Mouse (Mus musculus): ENCODE data around the gene Gm20388. TPM values are rescaled to one million over a fixed set of nuclear protein-coding genes. Genes with fewer than 3 reads are reported as not detected.
A peak's percentile ranks its signal among the peaks of the same experiment; 100 is the strongest.

Gm20388 gene
- total and polyA plus RNA-seq, 2 experiments from 2014 or later, result 17.3 TPM; not detected in 1

GRCm38 (mm10) chr8:121573275-121573674 is 1662.6 kb downstream of the Gm20388 start:
- H3K27me3 ChIP-seq (ENCODE audit: control insufficient read depth, insufficient read depth, low read length), result no peaks in the 10 kb centered on the region
- no peak overlapping the region for H3K4me2 ChIP-seq (ENCODE audit: low read depth, low read length)
- H3K4me1 ChIP-seq (ENCODE audit: control insufficient read depth, insufficient read depth), result peaks cover 22% of the 10 kb centered on the region
- no peak for TF ChIP-seq EP300 (IDR thresholded peaks at IDR 0.05; ENCODE audit: low read depth)
- TF ChIP-seq CTCF (IDR thresholded peaks at IDR 0.05; ENCODE audit: low read depth), result no peak
- DNase-seq (ENCODE audit: low spot score), result peak; percentile 46
- H3K27ac ChIP-seq (ENCODE audit: low read depth), result peak overlapping the region; percentile 19; the same call in 1 of the 2 replicates
- no peaks in the 10 kb centered on the region for H3K36me3 ChIP-seq (replicated peaks; ENCODE audit: control insufficient read depth, insufficient read depth, low read length)
- no peak overlapping the region for H3K4me3 ChIP-seq (ENCODE audit: low read depth, low read length)
- 17% methylated on average over 3 of the region's 3 CpGs for WGBS
- H3K9me3 ChIP-seq (replicated peaks; ENCODE audit: control insufficient read depth, low read length), result no peaks in the 10 kb centered on the region
- ATAC-seq (ENCODE audit: insufficient read depth, low read depth), result peak; percentile 66
- H3K9ac ChIP-seq (replicated peaks; ENCODE audit: low read depth, low read length), result no peak overlapping the region

- Histone ChIP-seq H3K9ac (replicated peaks; ENCODE audit: low read depth, low read length) (no peak overlapping the region), H3K9me3 (replicated peaks; ENCODE audit: control insufficient read depth, low read length) (no peaks in the 10 kb centered on the region), H3K4me1 (ENCODE audit: control insufficient read depth, insufficient read depth) (peaks cover 22% of the 10 kb centered on the region), H3K4me2 (ENCODE audit: low read depth, low read length) (no peak overlapping the region), H3K4me3 (ENCODE audit: low read depth, low read length) (no peak overlapping the region), H3K27ac (ENCODE audit: low read depth) (no peak overlapping the region), H3K36me3 (replicated peaks; ENCODE audit: control insufficient read depth, insufficient read depth, low read length) (no peaks in the 10 kb centered on the region), H3K27me3 (ENCODE audit: control insufficient read depth, insufficient read depth, low read length) (no peaks in the 10 kb centered on the region)
- DNase-seq (ENCODE audit: low spot score) (no peak), ATAC-seq (ENCODE audit: insufficient read depth, low read depth) (no peak)
- 82% methylated on average over 3 of the region's 3 CpGs for WGBS
- TF ChIP-seq EP300 (IDR thresholded peaks at IDR 0.05; ENCODE audit: low read depth), result no peak
- no peak for TF ChIP-seq CTCF (IDR thresholded peaks at IDR 0.05; ENCODE audit: low read depth)
These were observed 1665.0 kb downstream of the Gm20388 start for GRCm38 (mm10) chr8:121575661-121576060.

GRCm38 (mm10) chr8:121577751-121578675 is 1667.4 kb downstream of the Gm20388 start:
- no peaks in the 10 kb centered on the region for H3K36me3 ChIP-seq (replicated peaks; ENCODE audit: control insufficient read depth, insufficient read depth, low read length)
- WGBS, result 3% methylated on average over 40 of the region's 44 CpGs
- H3K4me2 ChIP-seq (ENCODE audit: low read depth, low read length), result peak overlapping the region; percentile 91
- DNase-seq (ENCODE audit: low spot score) (no peak), ATAC-seq (ENCODE audit: insufficient read depth, low read depth) (peak; percentile 1; the same call in 1 of the 2 replicates)
- H3K9me3 ChIP-seq (replicated peaks; ENCODE audit: control insufficient read depth, low read length), result no peaks in the 10 kb centered on the region
- TF ChIP-seq CTCF (IDR thresholded peaks at IDR 0.05; ENCODE audit: low read depth) (no peak), EP300 (IDR thresholded peaks at IDR 0.05; ENCODE audit: low read depth) (no peak)
- no peaks in the 10 kb centered on the region for H3K27me3 ChIP-seq (ENCODE audit: control insufficient read depth, insufficient read depth, low read length)
- H3K4me3 ChIP-seq (ENCODE audit: low read depth, low read length), result peak overlapping the region; percentile 73
- H3K9ac ChIP-seq (replicated peaks; ENCODE audit: low read depth, low read length), result peak overlapping the region; percentile 73
- peak overlapping the region; percentile 70 for H3K27ac ChIP-seq (ENCODE audit: low read depth)
- H3K4me1 ChIP-seq (ENCODE audit: control insufficient read depth, insufficient read depth), result peaks cover 19% of the 10 kb centered on the region

GRCm38 (mm10) chr8:121578676-121579451 is 1668.2 kb downstream of the Gm20388 start, which contains the start of gene Fbxo31:
TSS of gene Fbxo31 (minus strand) at chr8:121578806.
- TF ChIP-seq EP300 (IDR thresholded peaks at IDR 0.05; ENCODE audit: low read depth), result no peak
- no peak for TF ChIP-seq CTCF (IDR thresholded peaks at IDR 0.05; ENCODE audit: low read depth)
- Histone ChIP-seq H3K27ac (ENCODE audit: low read depth) (peak within 1 kb of the TSS; percentile 70), H3K4me3 (ENCODE audit: low read depth, low read length) (peak within 1 kb of the TSS; percentile 73), H3K4me1 (ENCODE audit: control insufficient read depth, insufficient read depth) (peaks cover 13% of the 10 kb centered on the region; the same call in 1 of the 2 replicates), H3K9ac (replicated peaks; ENCODE audit: low read depth, low read length) (peak within 1 kb of the TSS; percentile 73), H3K36me3 (replicated peaks; ENCODE audit: control insufficient read depth, insufficient read depth, low read length) (no peaks in the 10 kb centered on the region), H3K9me3 (replicated peaks; ENCODE audit: control insufficient read depth, low read length) (no peaks in the 10 kb centered on the region), H3K27me3 (ENCODE audit: control insufficient read depth, insufficient read depth, low read length) (no peaks in the 10 kb centered on the region), H3K4me2 (ENCODE audit: low read depth, low read length) (peak within 1 kb of the TSS; percentile 91)
- WGBS, result 3% methylated on average over 52 of the region's 63 CpGs
- DNase-seq (ENCODE audit: low spot score) (peak; percentile 94), ATAC-seq (ENCODE audit: insufficient read depth, low read depth) (peak; percentile 90)

- Histone ChIP-seq H3K9ac (replicated peaks; ENCODE audit: low read depth, low read length) (no peak overlapping the region), H3K27me3 (ENCODE audit: control insufficient read depth, insufficient read depth, low read length) (no peaks in the 10 kb centered on the region), H3K4me1 (ENCODE audit: control insufficient read depth, insufficient read depth) (peaks cover 17% of the 10 kb centered on the region; the same call in 1 of the 2 replicates), H3K4me2 (ENCODE audit: low read depth, low read length) (no peak overlapping the region), H3K4me3 (ENCODE audit: low read depth, low read length) (no peak overlapping the region), H3K27ac (ENCODE audit: low read depth) (no peak overlapping the region; the same call in 1 of the 2 replicates), H3K36me3 (replicated peaks; ENCODE audit: control insufficient read depth, insufficient read depth, low read length) (no peaks in the 10 kb centered on the region), H3K9me3 (replicated peaks; ENCODE audit: control insufficient read depth, low read length) (no peaks in the 10 kb centered on the region)
- TF ChIP-seq EP300 (IDR thresholded peaks at IDR 0.05; ENCODE audit: low read depth) (no peak), CTCF (IDR thresholded peaks at IDR 0.05; ENCODE audit: low read depth) (no peak)
- WGBS, result 43% methylated on average over 9 of the region's 9 CpGs
- DNase-seq (ENCODE audit: low spot score) (no peak), ATAC-seq (ENCODE audit: insufficient read depth, low read depth) (no peak)
These were observed 1669.8 kb downstream of the Gm20388 start for GRCm38 (mm10) chr8:121580465-121580864.
